In the genomic region with DNA sequence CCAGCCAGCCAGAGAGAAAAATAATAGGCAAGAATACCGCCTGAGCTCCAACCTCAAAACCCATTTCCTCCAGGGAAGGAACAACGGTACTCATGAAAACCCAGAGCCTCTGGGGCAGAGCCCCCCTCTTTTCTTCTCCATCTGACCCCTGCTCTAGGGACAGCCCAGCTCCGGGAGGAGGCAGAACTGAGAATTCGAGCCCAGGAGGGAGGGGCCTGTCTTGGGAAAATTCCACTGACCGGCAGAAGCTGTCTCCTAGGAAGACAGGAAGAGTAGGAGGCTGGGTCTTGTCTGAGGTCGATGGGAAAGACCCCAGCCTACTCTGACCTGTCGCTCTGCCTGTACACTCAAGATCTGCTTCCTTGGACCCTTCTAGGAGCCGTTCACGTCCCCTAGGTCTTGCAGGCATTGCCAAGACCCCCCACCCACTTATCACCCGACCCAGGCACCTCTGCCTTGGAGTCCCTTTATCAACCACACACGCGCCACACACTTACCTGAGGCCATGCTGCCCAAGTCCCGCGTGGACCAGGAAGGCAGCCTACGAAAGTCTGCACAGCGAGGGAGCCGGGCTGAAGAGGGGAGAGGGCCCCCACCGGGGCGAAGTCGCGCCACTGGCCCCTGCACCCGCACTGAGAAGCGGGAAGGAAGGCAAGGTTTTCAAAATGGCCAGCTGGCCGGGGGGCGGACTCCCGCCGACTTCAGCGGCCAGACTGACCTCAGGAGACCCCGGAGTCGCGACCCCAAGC, we compare ENCODE assay signal across 8 mouse cellular contexts. TPM values are rescaled to one million over a fixed set of nuclear protein-coding genes. Genes with fewer than 3 reads are reported as not detected.
A peak's percentile ranks its signal among the peaks of the same experiment; 100 is the strongest.
DNase-seq lines count a peak whose midpoint lies in the region; ATAC-seq lines count a peak whose summit lies in the region.

No protein-coding gene starts in this region.

- H3K27me3 ChIP-seq in forebrain, embryonic 16.5 days (replicated peaks; ENCODE audit: control insufficient read depth, insufficient read depth, low read length) = no peaks in the 10 kb centered on the region
- H3K27me3 ChIP-seq in hindbrain, embryonic 10.5 days (ENCODE audit: insufficient read depth, poor library complexity, severe bottlenecking) = peaks cover 12% of the 10 kb centered on the region; the same call in 1 of the 2 replicates

- peak; percentile 47 for ATAC-seq in forebrain, embryonic 16.5 days

- H3K36me3 ChIP-seq in forebrain, embryonic 16.5 days (ENCODE audit: control insufficient read depth, insufficient read depth) = no peaks in the 10 kb centered on the region
- peaks cover 1% of the 10 kb centered on the region for H3K36me3 ChIP-seq in hindbrain, embryonic 10.5 days

- WGBS in forebrain, embryonic 16.5 days = under 1% methylated on average over 31 of the region's 31 CpGs
- WGBS in hindbrain, embryonic 10.5 days = under 1% methylated on average over 31 of the region's 31 CpGs

- H3K27ac ChIP-seq in forebrain, embryonic 16.5 days (ENCODE audit: low read length) = peak overlapping the region; percentile 57
- peak overlapping the region; percentile 95 for H3K27ac ChIP-seq in hindbrain, embryonic 10.5 days

- H3K4me2 ChIP-seq in forebrain, embryonic 16.5 days (ENCODE audit: low read length) = peak overlapping the region; percentile 100

- no peaks in the 10 kb centered on the region for H3K9me3 ChIP-seq in forebrain, embryonic 16.5 days (ENCODE audit: control insufficient read depth, low read length)
- H3K9me3 ChIP-seq in hindbrain, embryonic 10.5 days = no peaks in the 10 kb centered on the region

- peak overlapping the region; percentile 62 for H3K4me3 ChIP-seq in forebrain, embryonic 16.5 days (replicated peaks; ENCODE audit: low read length)
- peak overlapping the region; percentile 91 for H3K4me3 ChIP-seq in hindbrain, embryonic 10.5 days

- peak; percentile 89 for DNase-seq in Muller cell, postnatal 12 days (ENCODE audit: inconsistent ontology term)
- DNase-seq in cerebellum, adult 11 months = peak; percentile 76
- DNase-seq in hindbrain, embryonic 10.5 days (ENCODE audit: low spot score) = peak; percentile 76
- peak; percentile 56 for DNase-seq in layer of hippocampus, adult 9-11 months
- peak; percentile 81 for DNase-seq in lung, postnatal 14 days
- peak; percentile 62 for DNase-seq in retina, embryonic 14.5 days (ENCODE audit: low spot score)
- DNase-seq in right cerebral cortex, postnatal 14 days = no peak

- H3K9ac ChIP-seq in forebrain, embryonic 16.5 days (replicated peaks; ENCODE audit: low read depth, low read length) = peak overlapping the region; percentile 69

- peaks cover 43% of the 10 kb centered on the region for H3K4me1 ChIP-seq in forebrain, embryonic 16.5 days (replicated peaks; ENCODE audit: control insufficient read depth, insufficient read depth, low read length)
- H3K4me1 ChIP-seq in hindbrain, embryonic 10.5 days (replicated peaks) = peaks cover 78% of the 10 kb centered on the region

RNA-seq across cellular contexts. Expression of a gene that starts 0.6 kb away (rescaled TPM):
- 55.7 and 64.3 TPM in 2 replicates for polyA plus RNA-seq in forebrain, embryonic 16.5 days (2015; fragmentation: Nextera tagmentation; extraction: Ambion mirVana)
- polyA plus RNA-seq in hindbrain, embryonic 10.5 days (2016; fragmentation: Nextera tagmentation; extraction: Ambion mirVana) = 53.3 and 58.7 TPM in 2 replicates

RNA-seq across cellular contexts. Expression of a gene that starts 6.7 kb away (rescaled TPM):
- polyA plus RNA-seq in forebrain, embryonic 16.5 days (2015; fragmentation: Nextera tagmentation; extraction: Ambion mirVana) = 0.13 and 0.31 TPM in 2 replicates
- 0.46 and 0.81 TPM in 2 replicates for polyA plus RNA-seq in hindbrain, embryonic 10.5 days (2016; fragmentation: Nextera tagmentation; extraction: Ambion mirVana)

RNA-seq across cellular contexts. Expression of a gene that starts 41.2 kb away (rescaled TPM):
- 15.2 and 15.9 TPM in 2 replicates for polyA plus RNA-seq in forebrain, embryonic 16.5 days (2015; fragmentation: Nextera tagmentation; extraction: Ambion mirVana)
- polyA plus RNA-seq in hindbrain, embryonic 10.5 days (2016; fragmentation: Nextera tagmentation; extraction: Ambion mirVana) = 12.8 and 13.9 TPM in 2 replicates
